Mouse (Mus musculus) CH12.LX (cell line): ENCODE measurements around the gene Fam98a.

ENCODE experiments used
- CTCF ChIP-seq, 2 experiments: IDR thresholded peaks in 1 of 2; conservative IDR thresholded peaks in 1 of 2; 2 replicates each; pipeline ENCODE4 v1.5.1; 2011 to 2012; ENCODE audit warnings: low read depth in 2 of 2, low read length in 2 of 2, improper control_type of control experiment in 1 of 2, inconsistent platforms in 1 of 2, mild to moderate bottlenecking in 1 of 2, moderate library complexity in 1 of 2
- E2F4 ChIP-seq: IDR thresholded peaks from 2 replicates; pipeline ENCODE4 v1.6.1; 2011; ENCODE audit warnings: low read depth, low read length, improper control_type of control experiment; ENCODE audit not compliant: insufficient replicate concordance
- EP300 ChIP-seq: IDR thresholded peaks from 2 replicates; pipeline ENCODE4 v1.6.1; 2011; ENCODE audit warnings: low read length, improper control_type of control experiment

DNA sequence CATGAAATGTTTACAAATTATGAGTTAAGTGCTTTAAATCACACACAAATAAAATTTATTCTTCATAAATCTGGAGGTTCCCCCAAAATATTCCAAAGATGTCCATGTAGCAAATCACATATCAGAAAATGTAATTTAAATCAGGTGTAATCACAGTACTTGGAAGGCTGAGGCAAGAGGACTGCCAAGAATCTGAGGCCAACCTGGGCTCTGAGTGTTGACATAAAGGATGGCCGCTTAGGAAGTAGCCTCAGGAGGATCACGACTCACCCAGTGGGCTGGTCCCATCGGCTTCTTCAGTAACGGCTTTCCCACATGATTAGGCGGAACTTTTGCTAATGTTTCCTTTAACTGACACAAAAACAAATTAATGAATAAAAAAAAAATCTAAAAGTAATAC, 11.9 kb downstream of the Fam98a start:
- TF ChIP-seq CTCF (conservative IDR thresholded peaks at IDR 0.05 in 1 of 2, IDR thresholded peaks at IDR 0.05 in 1 of 2; ENCODE audit: low read depth in 2 of 2, low read length in 2 of 2) (no peak), E2F4 (no peak), EP300 (no peak)
